Mouse (Mus musculus) adrenal gland, postnatal 25 days (tissue): ENCODE results near the gene Arid1a. TPM values are rescaled to one million over a fixed set of nuclear protein-coding genes. Genes with fewer than 3 reads are reported as not detected.

ENCODE experiments used
- DNase-seq: peaks from one replicate; pipeline ENCODE4 v3.0.0; 2021; ENCODE audit warnings: mixed read lengths
- total RNA-seq: library from RNA; stranded (reverse); gene quantifications from 2 replicates; pipeline ENCODE4 v1.2.3, GENCODE M21; 2021

Gene Arid1a
- total RNA-seq, 1 experiment from 2014 or later: 73.6 TPM

GRCm38 (mm10) chr4:133730122-133730521 is 26.4 kb downstream of the Arid1a start:
- DNase-seq: no peak

GRCm38 (mm10) chr4:133729541-133730093 is 27.0 kb downstream of the Arid1a start:
- peak; percentile 72 for DNase-seq

DNA sequence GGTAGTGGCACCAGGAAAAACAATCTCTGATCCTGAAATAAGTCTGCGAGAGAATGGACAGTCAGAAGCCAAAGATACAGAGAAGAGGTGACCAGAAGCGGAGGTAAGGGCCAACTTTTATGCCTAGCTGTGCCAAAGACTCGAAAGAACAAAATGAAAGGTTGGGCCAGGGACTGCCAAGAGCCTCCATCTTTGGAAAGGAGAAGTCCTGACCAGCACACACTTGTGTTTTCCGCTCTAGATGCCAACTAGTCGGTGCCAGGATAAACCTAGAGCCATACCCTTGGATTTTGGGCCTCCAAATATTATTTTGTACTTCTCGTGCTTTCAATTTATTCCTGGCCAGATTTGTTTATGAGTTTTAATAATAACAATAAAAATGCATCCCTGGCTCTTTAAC is 27.6 kb downstream of the Arid1a start:
- DNase-seq: no peak

GRCm38 (mm10) chr4:133728256-133728655 is 28.3 kb downstream of the Arid1a start:
- no peak for DNase-seq

DNA sequence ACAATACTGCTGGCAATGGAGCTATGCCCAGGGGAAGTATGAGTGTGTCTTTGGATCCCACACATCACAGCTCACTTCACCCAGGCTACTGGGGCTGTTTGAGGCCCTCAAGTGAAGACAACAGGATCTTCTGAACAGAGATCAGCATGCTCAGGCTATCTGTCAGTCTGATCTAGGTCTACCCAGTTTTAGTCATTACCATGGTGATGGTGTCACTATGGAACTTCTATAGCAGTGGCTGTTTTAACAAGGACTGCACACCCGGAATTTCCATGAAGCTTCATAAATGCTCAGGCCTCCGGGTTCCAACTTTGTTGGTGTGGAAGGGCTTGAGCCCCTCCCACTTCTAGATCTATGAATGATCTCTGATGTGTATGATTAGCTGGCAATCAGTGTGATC is 30.9 kb downstream of the Arid1a start:
- DNase-seq: no peak

GRCm38 (mm10) chr4:133719791-133720190 is 36.8 kb downstream of the Arid1a start:
- no peak for DNase-seq

GRCm38 (mm10) chr4:133712755-133713154 is 43.8 kb downstream of the Arid1a start:
- DNase-seq: no peak

DNA sequence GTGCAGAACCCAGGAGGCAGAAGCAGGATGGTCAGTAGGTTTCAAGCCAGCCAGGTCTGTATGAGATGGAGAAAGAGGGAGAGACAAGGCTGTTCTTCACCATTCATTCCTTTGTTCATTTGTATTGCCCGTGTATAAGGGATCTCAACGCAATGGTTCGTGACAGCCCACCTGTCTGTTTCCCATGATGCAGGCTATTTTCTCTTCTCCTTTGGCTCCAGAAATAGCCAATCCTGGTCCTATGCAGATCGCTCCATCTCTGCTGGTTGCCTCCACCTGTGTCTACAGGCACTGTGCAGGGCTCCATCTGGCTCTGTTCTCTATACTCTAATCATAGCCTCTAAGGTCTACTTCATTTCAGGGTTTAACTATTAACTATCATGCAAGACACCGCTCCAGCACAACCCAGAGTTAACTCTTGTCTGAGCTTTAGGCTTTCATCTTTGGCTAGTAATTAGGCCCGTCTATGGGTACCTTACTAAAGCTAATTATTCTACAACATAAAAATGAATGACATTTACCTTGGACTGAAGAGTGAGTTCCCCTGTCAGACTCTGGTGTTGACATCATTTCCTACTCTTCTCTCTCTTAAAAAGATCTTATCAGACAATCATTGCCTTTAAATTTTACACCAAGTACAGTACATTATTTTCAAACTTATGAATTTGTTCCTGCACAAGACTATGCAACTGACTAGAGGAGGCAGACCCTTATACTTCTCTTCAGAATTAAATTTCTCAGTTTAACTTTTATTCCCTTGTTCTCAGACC is 45.1 kb downstream of the Arid1a start:
- DNase-seq: no peak

DNA sequence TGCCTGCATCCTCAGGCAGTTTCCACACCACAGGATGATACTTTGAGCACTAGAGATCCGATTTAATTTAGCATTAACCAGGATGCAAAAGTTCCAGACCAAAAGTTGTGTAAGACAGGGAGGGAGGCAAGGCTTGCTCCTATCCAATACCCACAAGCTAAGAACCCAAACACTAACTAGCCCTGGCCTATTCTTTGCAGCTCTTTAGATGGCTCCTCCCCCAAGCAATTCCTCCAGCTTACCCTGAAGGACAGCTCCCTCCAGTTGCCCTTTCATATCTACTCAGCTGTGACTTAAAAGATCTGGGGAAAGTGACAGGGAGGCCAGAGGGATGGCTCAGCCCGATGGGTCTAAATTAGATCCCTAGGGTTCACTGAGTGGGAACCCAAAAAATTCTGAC is 47.2 kb downstream of the Arid1a start:
- no peak for DNase-seq

DNA sequence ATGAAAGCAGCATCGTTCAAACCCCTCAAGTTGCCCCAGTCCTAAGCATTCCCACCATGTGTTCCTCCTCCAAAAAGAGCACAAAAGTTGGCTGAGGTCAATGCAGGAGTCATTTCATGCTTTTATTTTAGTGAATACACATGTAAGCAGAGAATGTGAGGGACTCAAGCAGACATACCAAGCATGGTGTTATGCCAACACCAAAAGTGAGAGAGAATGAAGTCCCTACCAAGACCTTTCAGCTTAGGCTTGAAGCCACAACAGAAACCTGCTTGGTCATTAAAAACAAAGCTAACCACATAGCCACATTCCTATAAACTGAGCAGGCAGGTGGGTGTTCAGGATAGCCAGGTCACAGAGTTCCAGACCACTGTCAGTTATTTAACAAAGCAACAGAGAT is 49.1 kb downstream of the Arid1a start:
- DNase-seq: no peak

GRCm38 (mm10) chr4:133706956-133707355 is 49.6 kb downstream of the Arid1a start:
- peak; percentile 51 for DNase-seq

DNA sequence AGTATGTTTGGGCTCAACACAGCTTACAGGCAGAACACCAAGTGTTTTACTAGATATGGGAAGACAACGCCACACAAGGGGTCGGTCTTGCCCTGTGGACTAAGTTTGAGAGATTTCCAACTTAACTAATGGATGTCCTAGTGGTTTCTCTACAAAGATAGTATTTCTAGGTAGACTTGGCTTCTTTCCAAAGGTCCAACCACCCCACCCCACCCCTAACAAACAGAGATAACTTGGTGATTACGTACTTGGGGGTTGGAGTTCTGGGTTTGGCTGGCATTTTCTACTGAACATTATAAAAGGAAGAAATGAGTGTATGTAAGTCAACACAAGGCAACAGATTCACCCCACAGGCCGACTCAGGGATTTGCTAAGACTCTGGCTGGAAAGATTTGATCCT is 51.5 kb downstream of the Arid1a start:
- DNase-seq: no peak

- DNase-seq: peak; percentile 34
Observed at GRCm38 (mm10) chr4:133700905-133701368, 55.6 kb downstream of the Arid1a start.

GRCm38 (mm10) chr4:133695363-133695762 is 61.2 kb downstream of the Arid1a start:
- no peak for DNase-seq

GRCm38 (mm10) chr4:133690252-133690651 is 66.3 kb downstream of the Arid1a start:
- DNase-seq: no peak

DNA sequence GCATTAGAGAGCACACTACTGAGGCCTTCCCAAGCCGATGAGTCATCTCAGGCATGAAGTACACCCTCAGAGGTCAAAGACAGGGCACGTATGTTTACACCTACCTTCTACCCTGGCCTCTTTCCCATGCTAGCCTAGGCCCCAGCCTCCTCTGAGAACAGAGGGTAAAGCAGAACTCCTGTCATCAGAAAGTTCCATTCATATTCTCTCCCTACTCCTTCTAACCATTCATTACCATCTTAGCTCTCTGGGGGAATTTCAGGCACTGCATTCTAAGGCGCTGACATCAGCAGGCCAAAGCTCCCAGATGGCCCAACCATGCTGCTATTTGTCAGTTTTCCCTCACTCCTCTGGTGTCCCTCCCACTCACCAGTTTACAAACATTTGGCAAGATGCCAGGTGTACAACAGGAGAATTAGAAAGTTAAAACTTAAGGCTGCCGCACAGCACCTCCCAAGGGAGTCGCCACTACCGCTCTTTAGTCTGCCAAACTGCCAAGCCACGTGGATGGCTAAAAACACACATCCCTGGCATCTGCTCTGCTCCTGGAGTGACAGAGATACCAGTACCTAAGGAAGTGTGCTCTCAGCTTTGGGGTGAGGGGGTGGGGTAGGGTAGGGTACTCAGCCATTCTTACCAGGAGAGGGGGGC is 68.0 kb downstream of the Arid1a start:
- peak; percentile 26 for DNase-seq

DNA sequence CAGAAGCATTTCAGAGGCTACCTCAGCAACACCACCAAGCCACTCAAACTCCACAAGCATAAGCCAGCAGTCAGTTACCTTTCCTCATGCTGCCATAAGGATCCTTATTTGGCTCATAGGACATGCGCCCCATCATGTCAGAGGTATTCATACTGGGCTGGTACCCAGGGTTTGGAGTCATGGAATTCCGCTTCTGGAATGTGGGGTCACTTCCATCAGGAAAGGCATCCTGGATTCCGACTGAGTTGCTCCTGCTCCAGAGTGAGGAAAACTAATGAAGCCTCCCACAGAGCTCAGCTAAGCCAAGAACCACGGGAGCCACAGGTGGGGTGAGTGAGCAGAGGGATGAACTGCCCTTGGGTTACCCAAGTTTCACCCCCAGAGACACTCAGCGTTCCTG is 69.4 kb downstream of the Arid1a start:
- DNase-seq: no peak

- DNase-seq: no peak
Observed at GRCm38 (mm10) chr4:133686512-133686911, 70.1 kb downstream of the Arid1a start.

DNA sequence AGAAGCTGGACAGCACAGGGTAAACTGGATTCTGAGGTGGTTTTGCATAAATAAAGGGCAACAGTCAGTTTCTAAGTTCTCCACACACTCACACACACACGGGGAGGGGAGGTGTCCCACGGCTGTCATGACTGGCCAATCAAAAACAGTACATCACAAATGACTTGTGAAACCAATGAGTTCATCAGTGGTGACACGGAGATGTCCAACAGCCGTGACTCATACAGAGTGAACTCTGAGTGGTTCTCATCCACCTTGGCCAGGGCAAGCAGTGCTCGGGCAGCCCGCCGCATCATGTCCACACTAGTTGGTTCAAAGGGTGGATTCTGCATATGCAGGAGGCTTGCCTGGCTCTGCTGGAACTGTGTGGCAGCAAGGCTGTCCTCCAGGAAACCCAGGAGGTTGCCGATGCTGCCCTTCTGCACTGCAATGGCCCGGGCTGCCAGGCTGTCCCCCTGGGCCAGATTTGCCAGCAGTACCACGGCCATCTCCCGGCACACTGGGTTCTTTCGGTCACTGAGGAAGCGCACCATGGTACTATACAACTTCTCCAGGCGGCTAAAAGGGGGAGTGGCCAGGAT is 76.3 kb downstream of the Arid1a start:
- peak; percentile 28 for DNase-seq

DNA sequence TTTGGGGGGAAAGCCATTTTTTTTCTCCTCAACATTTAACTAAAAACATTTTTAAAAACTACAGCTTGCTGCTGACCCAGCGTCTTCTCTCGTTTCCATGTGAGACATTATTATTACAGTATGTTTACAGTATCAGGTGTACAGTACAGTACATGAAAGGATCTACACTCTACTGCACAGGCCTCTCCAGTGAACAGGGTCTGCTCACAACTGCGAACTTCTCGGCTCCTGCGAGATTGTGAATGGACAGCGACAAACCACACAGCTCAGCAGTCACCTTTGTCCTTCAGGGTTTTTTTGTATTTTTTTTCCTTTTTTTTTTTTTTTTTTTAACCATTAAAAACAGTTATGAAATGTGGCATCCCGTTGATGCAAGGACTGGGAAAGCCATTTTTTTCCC is 76.9 kb downstream of the Arid1a start:
- no peak for DNase-seq

DNA sequence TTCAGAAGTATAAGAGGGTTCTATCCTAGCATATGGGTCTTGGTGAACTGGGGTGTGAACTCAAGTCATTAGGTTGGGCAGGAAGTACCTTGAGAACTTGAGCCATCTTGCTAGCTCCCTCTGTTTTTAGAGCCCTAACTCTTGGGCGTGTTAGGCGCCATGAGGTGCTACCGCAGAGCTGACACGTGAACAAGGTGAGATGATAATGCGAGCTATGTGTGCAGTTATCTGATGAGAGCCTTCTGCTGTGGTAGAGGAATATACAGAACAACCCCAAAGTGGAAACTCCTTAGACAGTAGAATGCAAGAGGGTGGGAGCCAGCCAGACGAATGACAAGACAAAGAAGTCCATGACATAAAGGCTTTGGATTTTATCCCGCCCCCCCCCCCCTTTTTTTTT is 79.3 kb downstream of the Arid1a start:
- no peak for DNase-seq

GRCm38 (mm10) chr4:133676189-133676588 is 80.4 kb downstream of the Arid1a start:
- no peak for DNase-seq

GRCm38 (mm10) chr4:133675594-133676016 is 81.0 kb downstream of the Arid1a start:
- DNase-seq: peak; percentile 82
